Mouse (Mus musculus): ENCODE data around the gene Pitpnm2.

The Pitpnm2 gene

DNA sequence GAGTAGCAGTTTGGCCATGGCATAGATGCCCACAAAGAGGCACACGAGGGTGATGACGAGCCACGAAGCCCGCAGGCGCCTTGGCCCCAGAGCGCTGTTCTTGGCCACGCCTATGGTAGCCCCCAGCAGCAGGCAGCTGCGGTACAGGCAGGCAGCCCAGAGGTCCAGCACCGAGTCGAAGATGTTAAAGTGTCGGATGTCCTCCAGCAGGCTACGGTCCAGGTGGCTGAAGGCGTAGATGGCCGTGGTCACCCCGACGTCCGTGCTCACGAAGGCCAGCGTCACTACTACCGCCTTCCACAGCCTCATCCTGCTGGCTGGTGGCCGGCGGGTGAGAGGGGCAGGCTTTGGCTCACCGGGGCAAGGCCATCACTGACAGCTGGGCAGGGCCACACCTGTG is 159.7 kb downstream of the Pitpnm2 start:
- DNase-seq, result no peak

GRCm38 (mm10) chr5:124086876-124087275 is 162.7 kb downstream of the Pitpnm2 start:
- no peak for DNase-seq

DNA sequence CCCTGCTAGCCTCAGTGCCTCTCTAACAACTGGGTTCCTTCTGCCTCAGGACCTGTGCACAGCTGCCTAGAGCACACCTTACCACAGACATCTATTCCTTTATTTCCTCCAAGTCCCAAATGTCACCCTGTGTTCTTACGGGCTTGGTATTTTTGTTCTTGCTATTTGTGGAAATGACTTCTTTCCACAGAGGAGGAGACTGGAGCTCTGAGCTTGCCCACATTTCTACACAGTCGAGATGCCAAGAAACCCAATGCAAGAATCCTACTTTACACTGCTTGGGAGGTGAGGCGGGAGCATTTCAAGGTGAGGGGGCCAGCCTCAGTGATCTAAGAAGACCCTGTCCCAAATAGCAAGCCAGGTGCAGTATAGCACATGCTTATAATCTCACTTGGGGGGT is 164.0 kb downstream of the Pitpnm2 start:
- no peak for DNase-seq

DNA sequence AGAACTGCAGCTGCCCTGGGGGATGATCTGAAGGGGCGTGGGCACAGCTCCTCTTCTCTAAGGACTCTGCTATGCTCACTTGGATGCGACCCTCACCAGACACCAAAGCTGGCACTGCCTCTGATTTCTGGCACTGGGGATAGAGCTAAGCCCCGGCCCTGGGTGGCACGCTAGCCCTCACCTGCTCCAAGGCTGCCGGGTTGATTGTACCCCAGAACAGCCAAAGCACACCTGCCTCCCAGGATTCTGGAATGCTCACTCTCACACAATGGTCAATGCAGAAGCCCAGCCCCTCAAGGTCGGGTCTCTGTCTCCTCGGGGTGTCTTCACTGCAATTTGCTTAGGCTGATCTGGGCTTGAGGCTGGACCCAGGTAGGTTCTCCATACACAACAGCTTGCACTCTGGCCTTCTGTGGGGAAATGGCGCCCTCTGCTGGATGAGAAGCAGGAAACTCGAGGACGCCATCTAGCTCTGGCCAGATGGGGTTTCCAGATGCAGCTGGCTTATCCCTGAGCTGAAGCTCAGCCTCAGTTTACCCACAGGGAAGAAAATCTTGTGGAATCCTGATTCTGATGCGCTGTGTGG is 164.9 kb downstream of the Pitpnm2 start:
- DNase-seq, result peak; percentile 85 to 87

- DNase-seq, result peak; percentile 58 to 74
Measured at GRCm38 (mm10) chr5:124083850-124084587, 165.5 kb downstream of the Pitpnm2 start.

DNA sequence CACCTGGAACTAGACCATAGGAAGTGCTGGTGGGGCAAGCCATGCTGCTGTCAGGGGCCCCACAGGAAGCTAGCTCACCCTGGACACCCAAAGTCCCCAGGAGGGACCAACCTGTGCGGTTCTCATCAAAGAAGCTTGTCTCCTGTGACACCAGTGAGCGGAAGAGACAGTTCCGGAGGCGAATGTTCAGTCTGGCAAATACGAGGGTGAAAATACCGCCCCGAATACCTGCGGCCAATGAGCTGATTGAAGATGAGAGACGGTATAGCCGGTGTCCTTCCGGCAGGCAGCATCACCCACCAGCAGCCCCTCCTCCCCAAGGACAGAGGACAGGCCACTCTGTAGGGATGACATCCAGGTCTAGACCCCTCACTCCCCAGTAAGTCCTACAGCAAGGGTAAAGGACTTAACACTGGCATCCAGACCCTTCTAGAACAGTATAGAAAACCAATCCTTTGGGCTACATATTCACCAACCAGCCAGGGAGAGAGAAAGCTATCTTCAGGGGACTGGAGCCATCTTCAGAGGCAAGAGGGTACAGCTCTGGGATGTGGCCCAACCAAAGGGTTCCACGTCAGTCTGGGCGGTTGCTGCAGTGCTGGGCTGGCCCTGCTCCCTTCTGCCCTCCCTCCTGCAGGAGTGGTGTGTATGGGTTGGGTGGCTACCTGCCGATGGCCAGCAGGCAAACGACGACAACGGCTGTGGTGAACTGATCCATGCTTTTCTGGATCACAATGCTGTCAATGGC is 166.4 kb downstream of the Pitpnm2 start:
- peak in 1 of 2 experiments; percentile 23 for DNase-seq

DNA sequence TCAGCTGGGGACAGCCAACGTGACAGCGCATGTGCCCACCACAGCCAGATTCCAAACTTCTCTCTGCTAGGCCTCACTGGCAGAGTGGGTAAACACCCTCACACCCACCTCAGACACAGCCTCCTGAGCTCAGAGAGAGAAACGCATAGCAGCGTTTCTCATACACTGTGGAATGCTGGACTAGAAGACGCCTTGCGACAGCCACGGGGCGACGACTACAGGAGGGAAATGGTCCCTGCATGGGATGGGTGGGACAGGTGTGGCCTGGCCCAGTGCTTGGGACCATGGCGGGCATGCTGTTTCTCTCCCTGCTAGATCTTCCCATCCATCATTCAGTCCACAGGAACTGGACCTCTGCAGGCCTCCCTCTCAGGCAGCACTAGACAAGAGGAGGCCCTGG is 167.1 kb downstream of the Pitpnm2 start:
- DNase-seq, result no peak

- peak; percentile 71 to 79 for DNase-seq
Measured at GRCm38 (mm10) chr5:124079880-124080279, 169.7 kb downstream of the Pitpnm2 start.

DNA sequence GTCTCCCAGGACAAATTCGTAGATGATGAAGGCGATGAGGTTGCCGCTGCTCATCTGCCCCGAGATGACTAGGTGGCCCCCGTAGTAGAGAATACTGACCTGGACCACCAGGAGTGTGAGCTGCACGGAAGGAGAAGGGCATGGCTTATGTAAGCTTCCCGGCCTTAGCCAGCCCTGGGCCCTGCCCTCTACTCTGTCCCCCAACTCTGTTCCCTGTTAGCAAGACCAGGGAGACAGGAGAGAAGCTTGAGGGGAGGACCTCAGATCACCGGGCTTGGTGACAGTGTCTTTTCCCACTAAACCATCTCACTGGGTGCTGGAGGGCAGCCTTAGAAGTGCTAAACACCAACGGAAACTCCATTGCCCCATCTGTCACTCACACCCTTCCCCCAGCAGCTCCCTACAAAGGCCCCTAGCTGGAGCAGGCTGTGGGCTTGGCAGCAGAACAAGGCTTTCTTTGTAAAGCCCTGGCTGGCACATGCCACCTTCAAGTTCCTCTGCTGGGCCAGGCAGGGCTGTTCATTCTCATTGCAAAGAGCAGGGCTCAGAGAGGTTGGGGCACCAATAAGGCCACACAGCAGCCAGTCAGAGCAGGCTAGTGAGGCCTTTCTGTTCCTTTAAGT is 170.7 kb downstream of the Pitpnm2 start:
- DNase-seq, result peak; percentile 67 to 79

- peak; percentile 54 to 67 for DNase-seq
Measured at GRCm38 (mm10) chr5:124077856-124078460, 171.6 kb downstream of the Pitpnm2 start.

DNA sequence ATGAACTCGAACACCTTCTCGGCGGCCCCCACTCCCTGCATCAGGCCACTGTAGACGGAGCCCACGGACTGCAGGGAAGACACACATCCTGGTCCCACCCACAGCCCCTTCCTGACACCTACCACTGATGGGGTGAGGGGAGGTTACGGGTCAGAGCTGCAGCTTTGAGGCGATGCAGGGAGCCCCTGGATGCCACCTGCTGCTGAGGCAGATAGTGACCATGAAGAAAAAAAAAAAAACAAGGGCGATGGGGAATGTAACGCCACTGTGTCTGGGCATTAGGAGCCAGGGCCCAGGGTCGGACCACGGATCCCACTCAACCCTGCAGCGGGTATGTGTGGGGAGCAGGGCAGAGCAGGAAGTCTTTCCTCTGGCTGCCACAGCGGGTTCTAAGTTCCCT is 172.3 kb downstream of the Pitpnm2 start:
- DNase-seq, result peak; percentile 33 to 56

GRCm38 (mm10) chr5:124076559-124076958 is 173.0 kb downstream of the Pitpnm2 start:
- DNase-seq, result no peak

DNA sequence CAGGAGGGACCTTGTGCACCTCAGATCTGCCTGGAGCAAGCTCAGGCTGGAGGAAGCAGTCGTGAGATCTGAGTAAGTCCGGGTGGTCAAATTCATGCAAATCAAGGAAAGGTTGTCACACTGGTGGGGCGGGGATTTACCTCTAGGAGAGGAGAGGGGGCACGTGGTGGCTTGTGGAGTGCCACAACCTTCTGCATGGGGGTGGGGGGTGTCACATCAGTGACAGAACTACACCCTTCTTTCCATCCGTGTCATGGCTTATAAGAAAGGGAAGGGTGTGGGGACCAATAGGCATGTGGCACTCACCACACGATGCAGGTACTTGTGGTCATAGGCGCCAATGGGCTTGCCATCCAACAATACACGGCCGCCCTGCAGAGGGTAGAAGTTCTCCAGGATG is 173.8 kb downstream of the Pitpnm2 start:
- DNase-seq, result peak; percentile 29 to 50

DNA sequence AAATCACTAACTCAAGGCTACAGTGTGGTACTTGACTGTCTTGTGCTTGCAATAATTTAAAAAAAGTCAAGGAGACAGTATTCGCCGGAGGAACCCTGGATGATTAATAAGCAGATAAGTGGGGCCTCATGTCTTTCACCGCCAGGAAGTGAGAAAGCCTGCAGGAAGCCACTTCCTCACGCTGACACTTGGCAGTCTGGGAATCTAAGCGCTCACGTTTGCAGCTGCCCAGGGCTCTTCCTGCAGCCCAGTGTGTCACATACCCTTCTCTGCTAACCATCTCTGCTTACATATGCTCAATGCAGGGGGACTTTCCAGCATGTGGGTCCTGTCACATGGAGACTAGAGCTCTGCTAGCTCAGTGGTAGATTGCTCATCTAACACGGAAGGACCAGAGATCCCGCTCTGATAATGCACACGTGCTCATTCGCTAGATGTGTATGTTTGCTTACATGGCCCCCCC is 174.7 kb downstream of the Pitpnm2 start:
- peak; percentile 36 to 57 for DNase-seq

DNA sequence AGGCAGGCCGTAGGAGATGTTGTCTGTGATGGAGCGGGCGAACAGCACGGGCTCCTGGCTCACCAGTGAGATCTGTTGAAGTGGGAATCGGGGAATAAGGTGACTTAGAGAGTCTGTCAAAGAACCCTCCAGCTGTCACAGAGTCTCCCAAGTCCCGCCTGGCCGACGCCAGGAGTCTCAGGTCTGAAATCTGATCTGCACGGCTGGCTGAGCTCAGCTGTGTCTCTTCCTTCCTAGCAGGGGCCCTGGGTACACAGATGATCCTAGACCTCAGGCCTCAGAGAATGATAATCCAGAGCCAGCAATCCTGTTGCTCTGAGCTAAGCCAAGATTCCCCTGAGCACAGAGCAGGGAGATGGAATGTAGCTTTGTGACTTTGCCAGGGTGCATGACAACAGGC is 175.9 kb downstream of the Pitpnm2 start:
- DNase-seq, result no peak

DNA sequence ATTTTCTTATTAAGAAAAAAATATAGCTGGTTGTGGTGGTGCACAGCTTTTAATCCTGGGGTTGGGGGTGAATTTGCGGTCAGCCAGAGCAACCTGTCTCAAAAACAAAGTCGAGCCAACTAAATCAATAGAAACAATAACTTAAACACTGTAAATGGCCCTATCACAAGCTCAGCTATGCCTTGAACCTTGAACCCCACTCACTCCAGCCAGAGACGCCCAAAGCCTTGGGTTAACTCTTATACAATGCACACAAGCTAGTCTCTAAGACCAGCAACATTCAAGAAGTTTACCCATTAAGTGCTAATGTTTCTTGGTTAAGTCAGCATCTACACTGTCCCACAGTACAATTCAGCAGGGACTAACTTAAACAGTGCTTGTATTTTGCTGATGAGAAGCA is 179.9 kb downstream of the Pitpnm2 start:
- DNase-seq, result no peak

All from thymus, postnatal 36 days (tissue).